Mouse (Mus musculus) adrenal gland (tissue): ENCODE data around the gene Spns1.

ENCODE experiments used
- intact Hi-C: fragments of 180-260 bp; cut with DNase I; formaldehyde crosslinking; loops from one replicate; pipeline ENCODE4 v1.15.1; 2025

Spns1 gene

DNA sequence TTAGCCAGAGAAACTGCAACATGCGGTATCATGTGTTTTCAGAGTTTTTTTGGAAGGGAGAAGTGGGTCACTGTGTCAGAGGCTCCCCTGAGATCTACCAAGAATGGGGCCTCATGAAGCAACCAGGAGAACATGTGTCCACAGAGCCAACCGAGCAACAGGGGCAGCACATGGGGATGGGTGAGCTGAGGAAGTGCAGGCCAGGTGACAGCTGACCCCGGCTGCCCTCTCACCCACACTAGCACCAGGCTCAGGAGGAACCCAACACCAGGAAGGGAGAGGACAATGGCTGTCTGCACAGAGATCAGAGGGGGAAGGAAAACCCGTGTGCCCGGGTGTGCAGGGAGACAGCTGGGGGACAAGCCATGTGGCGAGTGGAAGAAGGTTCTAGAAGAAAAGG, 2.7 kb downstream of the Spns1 start:
- intact Hi-C loops = no loop called here

DNA sequence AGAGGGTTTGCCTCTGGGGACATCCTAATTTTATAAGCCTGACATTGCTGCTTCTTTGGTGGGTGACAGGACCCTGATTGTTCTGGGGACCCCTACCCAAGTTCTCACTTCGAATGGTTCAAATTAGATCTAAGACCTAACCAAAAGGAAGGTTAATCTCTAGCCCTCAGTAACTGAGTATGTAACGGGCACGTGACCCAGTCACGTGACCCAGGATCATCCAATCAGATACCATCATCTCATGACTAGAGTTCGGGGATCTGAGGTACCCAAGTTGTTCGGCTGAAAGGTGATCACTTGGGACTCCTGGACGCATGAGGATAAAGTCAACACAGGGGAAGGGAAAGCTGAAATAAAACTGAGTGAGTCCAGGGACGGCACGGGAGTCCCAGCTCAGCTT, 4.2 kb downstream of the Spns1 start:
- intact Hi-C loops = no loop called here

- intact Hi-C loops = no loop called here
These were observed 7.9 kb downstream of the Spns1 start, which contains the start of gene Lat for GRCm38 (mm10) chr7:126369393-126369792. Lat (minus strand) TSS chr7:126369570.

GRCm38 (mm10) chr7:126368367-126368766, 8.9 kb downstream of the Spns1 start:
- intact Hi-C loops = no loop called here

DNA sequence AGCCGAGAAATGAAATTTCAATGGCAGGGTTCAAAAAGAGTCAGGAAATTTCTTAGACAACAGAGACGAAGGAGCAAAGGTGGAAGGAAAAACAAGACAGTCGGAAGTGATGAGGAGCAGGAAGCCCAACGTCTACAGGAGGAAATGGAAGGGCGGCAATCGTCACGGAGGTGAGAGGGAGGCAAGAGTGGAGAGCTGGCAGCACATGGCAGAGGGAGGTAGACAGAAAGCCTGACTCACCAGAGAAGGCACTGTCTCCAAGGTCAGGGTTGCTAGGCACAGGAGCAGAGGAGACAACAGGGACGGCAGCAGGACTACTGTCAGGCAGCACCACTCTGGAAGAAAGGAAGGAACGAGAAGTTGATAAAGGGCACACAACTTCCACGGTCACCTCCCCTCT, 9.6 kb downstream of the Spns1 start:
- intact Hi-C loops = no loop called here

DNA sequence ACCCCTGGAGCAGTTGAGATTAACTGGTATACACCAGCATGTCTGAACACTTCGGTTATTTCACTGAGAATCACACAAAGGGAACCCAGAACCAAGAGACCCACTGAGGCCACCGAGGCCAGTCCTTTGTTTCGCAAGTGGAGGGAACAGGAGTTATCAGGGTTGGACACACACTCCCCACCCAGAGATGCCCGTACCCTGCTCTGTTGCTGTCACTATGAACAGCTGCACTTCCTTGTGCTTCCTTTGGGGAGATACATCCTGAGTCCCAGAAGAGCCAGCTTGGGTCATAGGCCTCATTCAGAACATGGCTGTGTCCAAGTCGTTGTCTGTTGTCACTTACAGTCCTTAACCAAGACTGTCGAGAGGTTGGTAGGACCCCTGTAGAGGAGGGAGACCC, 14.2 kb downstream of the Spns1 start:
- intact Hi-C loops = no loop called here

- intact Hi-C loops = no loop called here
These were observed 18.2 kb downstream of the Spns1 start for GRCm38 (mm10) chr7:126359049-126359448.

DNA sequence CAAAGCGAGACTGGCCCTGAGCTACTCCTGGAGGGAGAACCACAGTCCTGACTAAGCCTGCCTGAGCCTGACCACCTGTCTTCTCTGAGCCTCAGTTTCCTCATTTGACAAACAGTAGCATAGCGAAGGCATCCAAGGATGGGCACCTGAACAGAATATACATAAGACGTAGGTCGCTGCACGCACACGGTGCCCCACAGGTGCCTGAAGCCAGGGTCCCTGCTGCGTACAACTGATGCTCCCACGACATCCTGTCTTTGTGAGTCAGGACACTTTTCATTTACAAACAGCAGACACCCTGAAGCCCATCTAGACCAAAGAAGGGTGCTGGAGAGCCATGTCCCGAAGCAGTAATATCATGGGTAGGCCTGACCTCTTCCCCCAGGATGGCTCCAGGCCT, 18.8 kb downstream of the Spns1 start:
- intact Hi-C loops = no loop called here

DNA sequence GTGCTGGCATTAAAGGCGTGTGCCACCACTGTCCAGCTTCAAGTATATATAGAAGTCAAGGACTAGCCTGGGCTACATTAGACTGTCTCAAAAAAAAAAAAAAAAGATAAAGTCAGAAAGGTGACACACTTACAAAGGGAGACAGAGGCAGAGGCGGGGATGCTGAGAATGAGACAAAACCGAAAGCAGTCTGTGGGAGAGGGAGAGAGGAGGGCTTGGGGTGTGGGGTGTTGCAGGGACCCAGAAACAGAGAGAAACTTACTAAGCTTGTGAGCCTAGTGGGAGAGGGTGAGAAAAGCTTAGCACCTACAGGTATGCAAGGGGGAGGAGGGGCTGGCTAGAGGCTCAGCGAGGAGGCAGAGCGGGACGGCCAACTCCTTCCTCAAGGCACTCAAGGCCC, 19.4 kb downstream of the Spns1 start:
- intact Hi-C loops = no loop called here

DNA sequence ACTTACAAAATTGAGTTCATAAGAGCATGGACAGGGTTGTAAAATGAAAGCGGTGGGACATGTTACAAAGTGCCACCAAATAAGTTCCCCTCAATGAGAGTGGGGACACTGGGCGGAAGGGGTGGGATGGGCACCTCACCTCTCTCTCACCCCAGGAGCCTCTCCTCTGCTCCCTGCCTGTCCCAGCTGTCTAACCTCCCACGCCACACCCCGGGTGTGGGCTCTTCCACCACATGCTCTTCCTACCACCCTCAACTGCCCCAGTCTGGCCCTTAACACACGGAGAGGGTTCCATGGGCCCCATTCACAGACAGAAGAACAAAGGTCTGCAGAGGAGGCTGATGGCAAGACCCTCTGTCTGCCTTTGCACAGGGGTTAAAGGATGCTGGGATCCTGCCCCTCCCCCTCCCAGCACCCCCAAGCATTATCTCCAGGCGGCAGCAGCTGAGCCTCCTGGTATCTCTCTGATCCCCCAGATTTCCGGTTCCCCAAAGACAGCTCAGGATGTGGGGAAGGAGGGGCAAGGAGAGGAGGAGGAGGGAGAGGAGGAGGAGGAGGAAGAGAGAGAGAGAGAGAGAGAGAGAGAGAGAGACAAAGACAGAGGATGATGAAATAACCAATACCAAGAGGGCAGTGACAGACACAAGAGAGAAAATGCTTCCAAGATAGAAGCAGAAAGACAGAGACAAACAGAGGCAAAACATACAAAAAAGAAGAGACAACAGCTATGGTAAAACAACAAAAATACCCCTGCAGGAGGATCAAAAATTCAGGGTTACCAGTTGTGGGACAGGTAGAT, 20.3 kb downstream of the Spns1 start:
- intact Hi-C loops = no loop called here

GRCm38 (mm10) chr7:126355847-126356597, 21.2 kb downstream of the Spns1 start:
- intact Hi-C loops = no loop called here

GRCm38 (mm10) chr7:126354738-126355614, 22.3 kb downstream of the Spns1 start:
- intact Hi-C loops = no loop called here

DNA sequence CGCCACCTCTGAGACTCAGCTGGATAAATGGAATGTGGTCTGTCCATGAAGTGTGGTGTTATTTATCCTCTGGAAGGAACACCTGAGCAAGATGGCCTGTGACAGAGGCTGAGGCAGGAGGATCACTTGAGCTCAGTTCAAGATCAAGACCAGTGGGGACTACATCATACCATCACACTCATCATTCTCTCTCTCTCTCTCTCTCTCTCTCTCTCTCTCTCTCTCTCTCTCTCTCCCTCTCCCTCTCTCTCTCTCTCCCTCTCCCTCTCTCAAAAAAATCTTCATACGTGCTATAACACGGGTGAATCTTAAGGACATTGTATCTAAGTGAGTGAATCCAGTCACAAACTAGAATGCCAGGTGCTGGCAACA, 23.3 kb downstream of the Spns1 start:
- intact Hi-C loops = no loop called here

DNA sequence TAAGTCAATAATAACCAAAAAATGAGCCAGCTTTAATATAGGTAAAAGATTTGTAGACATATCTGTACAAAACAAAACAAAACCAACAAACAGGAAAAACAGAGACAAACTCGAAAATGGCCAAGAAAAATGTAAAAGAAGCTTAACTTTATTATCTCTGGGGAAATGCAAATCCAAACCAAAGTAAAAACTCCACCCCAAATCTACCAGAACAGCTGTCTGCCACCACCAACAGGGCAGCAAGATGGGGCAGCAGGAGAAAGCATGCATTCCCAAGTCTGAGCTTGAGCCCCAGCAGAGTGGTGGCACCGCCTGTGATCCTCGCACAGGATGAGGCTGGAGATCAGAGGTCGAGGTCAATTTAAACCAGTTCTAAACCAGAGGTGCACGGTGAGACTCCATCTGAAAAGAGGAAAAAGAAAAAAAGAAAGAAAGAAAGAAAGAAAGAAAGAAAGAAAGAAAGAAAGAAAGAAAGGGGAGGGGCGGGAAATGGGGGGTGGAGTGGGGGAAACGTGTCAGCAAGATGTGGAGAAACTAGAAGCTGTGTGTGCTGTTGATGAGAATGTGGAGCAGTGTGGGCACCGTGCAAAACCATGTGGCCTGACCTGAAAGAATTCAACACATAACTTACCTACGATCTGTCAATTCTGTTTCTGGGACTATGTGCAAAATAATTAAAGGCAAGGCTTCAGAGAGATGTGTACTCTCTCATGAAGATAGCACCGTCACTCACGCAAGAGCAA, 23.8 kb downstream of the Spns1 start:
- intact Hi-C loops = no loop called here

DNA sequence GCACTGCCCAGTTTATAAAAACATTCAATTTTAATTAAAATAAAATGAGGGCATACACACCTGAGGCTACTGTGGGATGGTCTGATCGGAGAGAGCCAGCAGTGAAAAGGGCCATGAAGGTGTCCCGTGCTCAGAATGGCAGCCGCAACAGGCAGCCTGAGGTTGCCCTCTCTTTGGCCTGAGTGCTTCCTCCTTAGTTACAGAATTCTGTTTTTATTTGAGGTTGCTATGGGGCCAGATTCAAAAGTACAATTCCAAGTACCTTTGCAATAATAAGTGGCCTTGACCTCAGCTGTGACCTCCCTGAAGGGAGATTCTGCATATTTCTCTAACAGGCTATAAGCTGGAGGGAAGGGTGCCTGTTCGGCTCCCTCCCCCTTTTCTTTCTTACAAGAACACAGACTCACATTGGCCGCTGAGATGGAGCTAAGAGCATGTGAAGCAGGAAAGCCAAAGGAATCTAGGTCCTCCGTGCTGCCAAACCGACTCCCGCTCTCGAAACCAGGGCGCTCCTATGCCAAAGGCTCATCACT, 25.8 kb downstream of the Spns1 start:
- intact Hi-C loops = no loop called here

DNA sequence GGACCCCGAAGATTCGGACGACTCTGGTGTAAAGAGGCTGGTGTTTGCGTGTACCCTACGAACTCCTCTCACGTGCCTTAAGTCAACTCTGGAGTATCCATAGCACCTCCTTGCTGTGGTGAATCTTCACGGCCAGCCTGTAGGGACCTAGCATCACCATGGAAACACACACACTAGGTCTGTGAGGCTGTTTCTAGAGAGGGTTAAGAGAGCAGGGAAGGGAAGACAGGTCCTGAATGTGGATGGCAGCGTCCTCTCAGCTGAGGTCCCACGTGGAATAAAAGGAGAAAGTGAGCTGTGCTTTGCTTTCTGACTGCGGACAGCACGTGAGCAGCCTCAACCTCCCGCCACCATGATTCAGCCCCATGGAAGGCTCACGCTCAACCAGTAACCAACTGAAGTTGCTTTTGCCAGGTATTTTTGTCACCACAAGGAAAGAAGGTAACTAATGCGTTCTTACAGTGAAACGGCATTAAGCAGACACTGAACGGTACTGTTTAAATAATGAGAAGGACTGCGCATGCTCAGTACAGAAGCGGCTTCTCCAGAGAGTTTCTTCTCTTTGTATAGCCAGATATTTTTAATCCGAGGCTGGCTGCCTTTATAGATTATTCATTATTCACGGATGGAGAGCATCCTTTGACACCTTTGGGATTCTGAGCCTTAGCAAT, 26.4 kb downstream of the Spns1 start:
- intact Hi-C loops = no loop called here

DNA sequence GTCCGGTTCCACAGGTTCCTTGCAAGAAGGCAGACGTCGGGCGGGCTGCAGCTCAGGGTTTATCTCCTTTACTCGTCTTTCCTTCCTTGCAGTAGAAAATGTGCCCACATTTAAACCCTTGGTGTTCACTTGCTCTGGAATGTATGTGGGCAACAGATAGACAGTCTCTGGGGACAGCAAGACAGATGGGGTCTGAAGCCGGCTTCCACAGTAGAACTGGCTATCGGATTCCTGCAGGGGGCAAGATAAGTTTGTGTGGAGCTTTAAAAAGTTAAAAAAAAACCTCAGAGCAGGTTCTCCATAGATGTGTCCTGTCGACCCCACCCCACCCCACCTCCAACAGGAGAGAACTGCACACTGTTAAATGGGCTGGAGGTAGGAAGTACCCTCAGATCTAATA, 29.0 kb downstream of the Spns1 start:
- intact Hi-C loops = no loop called here

DNA sequence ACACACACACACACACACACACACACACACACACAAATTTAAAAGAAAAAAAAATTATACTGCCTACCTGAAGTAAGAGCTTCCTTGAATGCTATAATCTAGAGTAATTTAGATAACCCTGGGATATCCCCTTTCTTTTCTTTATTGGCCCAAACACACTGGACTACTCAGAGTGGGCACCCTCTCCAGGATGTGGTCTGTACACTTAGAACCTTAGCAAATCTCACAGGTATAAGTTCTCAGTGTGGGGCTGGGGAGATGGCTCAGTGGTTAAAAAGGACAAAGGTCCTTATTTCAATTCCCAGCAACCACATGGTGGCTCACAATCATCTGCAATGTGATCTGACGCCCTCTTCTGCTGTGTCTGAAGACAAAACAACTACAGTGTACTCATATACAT, 30.2 kb downstream of the Spns1 start:
- intact Hi-C loops = no loop called here

DNA sequence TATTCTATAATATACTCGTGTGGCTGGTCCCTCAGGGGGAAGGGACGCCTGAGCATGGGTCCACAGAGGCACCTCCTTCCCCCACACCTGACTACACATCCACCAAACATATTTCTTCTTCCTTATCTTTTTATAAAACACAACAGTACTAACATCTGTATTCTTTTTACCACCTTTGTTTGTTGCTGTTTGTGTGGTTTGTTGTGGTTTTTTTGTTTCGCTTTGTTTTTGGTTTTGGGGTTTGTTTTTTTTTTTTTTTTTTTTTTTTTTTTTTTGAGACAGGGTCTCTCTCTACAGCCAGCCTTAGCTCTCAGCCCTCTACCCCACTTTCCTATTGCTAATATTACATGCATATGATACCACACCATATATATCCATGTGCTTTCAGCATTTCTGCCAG, 31.3 kb downstream of the Spns1 start:
- intact Hi-C loops = no loop called here

GRCm38 (mm10) chr7:126345557-126345956, 31.7 kb downstream of the Spns1 start:
- intact Hi-C loops = no loop called here
